Mouse (Mus musculus): ENCODE measurements around the gene Nmrk2. TPM values are rescaled to one million over a fixed set of nuclear protein-coding genes. Genes with fewer than 3 reads are reported as not detected.
A peak's percentile ranks its signal among the peaks of the same experiment; 100 is the strongest.

Gene Nmrk2
- polyA plus RNA-seq, 1 experiment from 2014 or later, result 0.10 TPM

GRCm38 (mm10) chr10:81154313-81154712, 47.5 kb downstream of the Nmrk2 start:
- ATAC-seq, result no peak
- H3K27me3 ChIP-seq (replicated peaks; ENCODE audit: control insufficient read depth, insufficient read depth, low read length), result no peaks in the 10 kb centered on the region
- H3K4me1 ChIP-seq (replicated peaks; ENCODE audit: control insufficient read depth, insufficient read depth, low read length), result no peaks in the 10 kb centered on the region
- no peak overlapping the region for H3K4me3 ChIP-seq (ENCODE audit: low read depth, low read length)
- H3K36me3 ChIP-seq (ENCODE audit: control insufficient read depth, insufficient read depth), result peaks cover 69% of the 10 kb centered on the region
- no peak overlapping the region for H3K4me2 ChIP-seq (replicated peaks; ENCODE audit: low read depth)
- WGBS, result 88% methylated on average over 12 of the region's 12 CpGs
- TF ChIP-seq CTCF (IDR thresholded peaks at IDR 0.05; ENCODE audit: low read depth), result no peak
- H3K9me3 ChIP-seq (ENCODE audit: control insufficient read depth), result no peaks in the 10 kb centered on the region
- H3K27ac ChIP-seq (ENCODE audit: low read depth, low read length), result 0 out of 2 replicates have a peak overlapping the region, but pooled peaks have one; percentile 21
- no peak overlapping the region for H3K9ac ChIP-seq (ENCODE audit: low read depth, low read length)

- Histone ChIP-seq H3K36me3 (ENCODE audit: control insufficient read depth, insufficient read depth) (peaks cover 73% of the 10 kb centered on the region), H3K4me3 (ENCODE audit: low read depth, low read length) (no peak overlapping the region), H3K9me3 (ENCODE audit: control insufficient read depth) (no peaks in the 10 kb centered on the region), H3K9ac (ENCODE audit: low read depth, low read length) (no peak overlapping the region), H3K4me2 (replicated peaks; ENCODE audit: low read depth) (no peak overlapping the region), H3K27me3 (replicated peaks; ENCODE audit: control insufficient read depth, insufficient read depth, low read length) (no peaks in the 10 kb centered on the region), H3K27ac (ENCODE audit: low read depth, low read length) (peak overlapping the region; percentile 11; the same call in 1 of the 2 replicates), H3K4me1 (replicated peaks; ENCODE audit: control insufficient read depth, insufficient read depth, low read length) (no peaks in the 10 kb centered on the region)
- 60% methylated on average over 12 of the region's 12 CpGs for WGBS
- peak; percentile 29; the same call in 1 of the 2 replicates for ATAC-seq
- no peak for TF ChIP-seq CTCF (IDR thresholded peaks at IDR 0.05; ENCODE audit: low read depth)
These were observed 49.2 kb downstream of the Nmrk2 start for GRCm38 (mm10) chr10:81152609-81153008.

GRCm38 (mm10) chr10:81151261-81151660, 50.6 kb downstream of the Nmrk2 start:
- Histone ChIP-seq H3K36me3 (ENCODE audit: control insufficient read depth, insufficient read depth) (peaks cover 73% of the 10 kb centered on the region), H3K9ac (ENCODE audit: low read depth, low read length) (no peak overlapping the region), H3K9me3 (ENCODE audit: control insufficient read depth) (no peaks in the 10 kb centered on the region), H3K4me3 (ENCODE audit: low read depth, low read length) (no peak overlapping the region), H3K4me1 (replicated peaks; ENCODE audit: control insufficient read depth, insufficient read depth, low read length) (0 out of 2 replicates have a peak, but pooled peaks cover 3% of the 10 kb centered on the region), H3K4me2 (replicated peaks; ENCODE audit: low read depth) (no peak overlapping the region), H3K27me3 (replicated peaks; ENCODE audit: control insufficient read depth, insufficient read depth, low read length) (no peaks in the 10 kb centered on the region), H3K27ac (ENCODE audit: low read depth, low read length) (no peak overlapping the region)
- WGBS, result 70% methylated on average over 6 of the region's 6 CpGs
- no peak for ATAC-seq
- TF ChIP-seq CTCF (IDR thresholded peaks at IDR 0.05; ENCODE audit: low read depth), result no peak

Other genes with a start within 250 kb of the Nmrk2 start
- 0.81 and 1.2 TPM in 2 replicates for gene Gng7, start 187.1 kb downstream of the Nmrk2 start, polyA plus RNA-seq (2015; fragmentation: Nextera tagmentation; extraction: Ambion mirVana)
- 0.43 and 0.91 TPM in 2 replicates for gene Diras1, start 176.4 kb downstream of the Nmrk2 start, polyA plus RNA-seq (2015; fragmentation: Nextera tagmentation; extraction: Ambion mirVana)
- gene Slc39a3, start 164.6 kb downstream of the Nmrk2 start, polyA plus RNA-seq (2015; fragmentation: Nextera tagmentation; extraction: Ambion mirVana), result 10.5 and 11.1 TPM in 2 replicates
- gene Sgta, start 141.9 kb downstream of the Nmrk2 start, polyA plus RNA-seq (2015; fragmentation: Nextera tagmentation; extraction: Ambion mirVana), result 119 and 124 TPM in 2 replicates
- gene Thop1, start 132.0 kb downstream of the Nmrk2 start, polyA plus RNA-seq (2015; fragmentation: Nextera tagmentation; extraction: Ambion mirVana), result 11.6 and 12.0 TPM in 2 replicates
- gene Creb3l3, start 103.2 kb downstream of the Nmrk2 start, polyA plus RNA-seq (2015; fragmentation: Nextera tagmentation; extraction: Ambion mirVana), result 385 and 396 TPM in 2 replicates
- 258 and 259 TPM in 2 replicates for gene Map2k2, start 96.1 kb downstream of the Nmrk2 start, polyA plus RNA-seq (2015; fragmentation: Nextera tagmentation; extraction: Ambion mirVana)
- 54.1 and 67.6 TPM in 2 replicates for gene Zbtb7a, start 66.8 kb downstream of the Nmrk2 start, polyA plus RNA-seq (2015; fragmentation: Nextera tagmentation; extraction: Ambion mirVana)
- gene Pias4, start 34.1 kb downstream of the Nmrk2 start, polyA plus RNA-seq (2015; fragmentation: Nextera tagmentation; extraction: Ambion mirVana), result 32.8 and 36.5 TPM in 2 replicates
- gene Eef2, start 25.4 kb downstream of the Nmrk2 start, polyA plus RNA-seq (2015; fragmentation: Nextera tagmentation; extraction: Ambion mirVana), result 286 and 316 TPM in 2 replicates
- gene Dapk3, start 19.0 kb downstream of the Nmrk2 start, polyA plus RNA-seq (2015; fragmentation: Nextera tagmentation; extraction: Ambion mirVana), result 50.5 and 53.4 TPM in 2 replicates
- gene 4930442H23Rik, start 18.2 kb downstream of the Nmrk2 start, polyA plus RNA-seq (2015; fragmentation: Nextera tagmentation; extraction: Ambion mirVana), result 0.12 TPM in 2 replicates
- gene Atcay, start 28.8 kb upstream of the Nmrk2 start, polyA plus RNA-seq (2015; fragmentation: Nextera tagmentation; extraction: Ambion mirVana), result 0.90 and 1.1 TPM in 2 replicates
- 3.2 and 3.4 TPM in 2 replicates for gene Zfr2, start 31.1 kb upstream of the Nmrk2 start, polyA plus RNA-seq (2015; fragmentation: Nextera tagmentation; extraction: Ambion mirVana)
- gene Matk, start 50.9 kb upstream of the Nmrk2 start, polyA plus RNA-seq (2015; fragmentation: Nextera tagmentation; extraction: Ambion mirVana), result 0.66 and 1.2 TPM in 2 replicates
- gene Mrpl54, start 64.9 kb upstream of the Nmrk2 start, polyA plus RNA-seq (2015; fragmentation: Nextera tagmentation; extraction: Ambion mirVana), result 268 and 287 TPM in 2 replicates
- 75.2 and 75.4 TPM in 2 replicates for gene Apba3, start 64.9 kb upstream of the Nmrk2 start, polyA plus RNA-seq (2015; fragmentation: Nextera tagmentation; extraction: Ambion mirVana)
- gene Tjp3, start 89.5 kb upstream of the Nmrk2 start, polyA plus RNA-seq (2015; fragmentation: Nextera tagmentation; extraction: Ambion mirVana), result 43.2 and 43.4 TPM in 2 replicates
- gene Pip5k1c, start 90.9 kb upstream of the Nmrk2 start, polyA plus RNA-seq (2015; fragmentation: Nextera tagmentation; extraction: Ambion mirVana), result 27.2 and 27.6 TPM in 2 replicates
- 14.7 and 15.0 TPM in 2 replicates for gene Cactin, start 119.1 kb upstream of the Nmrk2 start, polyA plus RNA-seq (2015; fragmentation: Nextera tagmentation; extraction: Ambion mirVana)
- gene Tbxa2r, start 126.7 kb upstream of the Nmrk2 start, polyA plus RNA-seq (2015; fragmentation: Nextera tagmentation; extraction: Ambion mirVana), result 9.8 and 10.7 TPM in 2 replicates
- 0.04 and 0.08 TPM in 2 replicates for gene Gipc3, start 141.2 kb upstream of the Nmrk2 start, polyA plus RNA-seq (2015; fragmentation: Nextera tagmentation; extraction: Ambion mirVana)
- 99.8 and 111 TPM in 2 replicates for gene Hmg20b, start 148.4 kb upstream of the Nmrk2 start, polyA plus RNA-seq (2015; fragmentation: Nextera tagmentation; extraction: Ambion mirVana)
- 29.6 and 32.8 TPM in 2 replicates for gene Mfsd12, start 155.4 kb upstream of the Nmrk2 start, polyA plus RNA-seq (2015; fragmentation: Nextera tagmentation; extraction: Ambion mirVana)
- gene 4930404N11Rik, start 163.8 kb upstream of the Nmrk2 start, polyA plus RNA-seq (2015; fragmentation: Nextera tagmentation; extraction: Ambion mirVana), result 0.85 and 1.5 TPM in 2 replicates
- gene Fzr1, start 176.5 kb upstream of the Nmrk2 start, polyA plus RNA-seq (2015; fragmentation: Nextera tagmentation; extraction: Ambion mirVana), result 40.8 and 45.2 TPM in 2 replicates
- 54.0 and 59.4 TPM in 2 replicates for gene Dohh, start 182.4 kb upstream of the Nmrk2 start, polyA plus RNA-seq (2015; fragmentation: Nextera tagmentation; extraction: Ambion mirVana)
- gene Gm48551, start 182.4 kb upstream of the Nmrk2 start, polyA plus RNA-seq (2015; fragmentation: Nextera tagmentation; extraction: Ambion mirVana), result 0.76 and 1.1 TPM in 2 replicates
- gene Gm48552, start 187.0 kb upstream of the Nmrk2 start, polyA plus RNA-seq (2015; fragmentation: Nextera tagmentation; extraction: Ambion mirVana), result 0.31 TPM in 1 of 2 replicates, not detected in the other
- gene Smim24, start 191.0 kb upstream of the Nmrk2 start, polyA plus RNA-seq (2015; fragmentation: Nextera tagmentation; extraction: Ambion mirVana), result 1,233 and 1,333 TPM in 2 replicates